14 mouse cellular contexts compared by ENCODE assay signal in genomic region chr16:8794952-8795351, GRCm38 (mm10). TPM values are rescaled to one million over a fixed set of nuclear protein-coding genes. Genes with fewer than 3 reads are reported as not detected.
A peak's percentile ranks its signal among the peaks of the same experiment; 100 is the strongest.
DNase-seq lines count a peak whose midpoint lies in the region; ATAC-seq and TF ChIP-seq lines count a peak whose summit lies in the region.
"Had no signal": no experiment of that assay in that cellular context is flagged by ENCODE, and none has a peak within 500 bp of the region (broad histone marks: within the 10 kb centered on the region; RNA-seq: fewer than 3 reads in every experiment).

No protein-coding gene starts in this region.

- no peak for TF ChIP-seq POLR2A in CH12.LX (IDR thresholded peaks at IDR 0.05; ENCODE audit: low read depth, low read length)

- no peak for DNase-seq in left cerebral cortex, adult 2 months (ENCODE audit: extremely low spot score in 1 of 2, low spot score in 2 of 2)
- DNase-seq in left cerebral cortex, adult 18-20 months (ENCODE audit: low spot score in 2 of 2): no peak
- no peak for DNase-seq in CH12.LX (ENCODE audit: extremely low read depth)
- DNase-seq in WW6 (ENCODE audit: low read depth, low spot score): peak; percentile 45
- DNase-seq in adrenal gland, postnatal 25 days: no peak
- DNase-seq: cerebellum, adult 8-10 months; gastrocnemius, postnatal 10 days; heart, postnatal 36 days; kidney, postnatal 14 days; right cerebral cortex, adult 18-20 months had no signal

- in situ Hi-C loops in CH12.LX (cut with MboI; ENCODE audit: low pct_ligation_motif_present, low pct_unique_long_range_greater_than_20kb, low sequenced_read_pairs): no loop called here

- whole genome bisulfite sequencing in hindbrain, embryonic 13.5 days: 15% methylated on average over 3 of the region's 3 CpGs

- H3K9ac ChIP-seq in CH12.LX (ENCODE audit: insufficient read depth, low read depth): no peak overlapping the region
- no peak overlapping the region for H3K9ac ChIP-seq in hindbrain, embryonic 13.5 days

- no peak overlapping the region for H3K27ac ChIP-seq in left cerebral cortex, adult 2 months
- H3K27ac ChIP-seq in CH12.LX (ENCODE audit: insufficient read depth, low read depth): no peak overlapping the region
- H3K27ac ChIP-seq in hindbrain, embryonic 13.5 days: no peak overlapping the region

- no peaks in the 10 kb centered on the region for H3K36me3 ChIP-seq in CH12.LX (replicated peaks in 1 of 2; ENCODE audit: control insufficient read depth in 1 of 2, insufficient read depth in 1 of 2, low read length in 1 of 2)
- no peaks in the 10 kb centered on the region for H3K36me3 ChIP-seq in hindbrain, embryonic 13.5 days
- H3K36me3 ChIP-seq: G1E had no signal

- H3K4me1 ChIP-seq in CH12.LX (ENCODE audit: control insufficient read depth in 1 of 2, insufficient read depth in 2 of 2): peaks cover 0 to 3% of the 10 kb centered on the region in 2 experiments; a peak in 1 of 4 replicates
- no peaks in the 10 kb centered on the region for H3K4me1 ChIP-seq in hindbrain, embryonic 13.5 days (replicated peaks)

- TF ChIP-seq RAD21 in CH12.LX (IDR thresholded peaks at IDR 0.05; ENCODE audit: low read depth, low read length): peak; percentile 30

- no peaks in the 10 kb centered on the region for H3K27me3 ChIP-seq in CH12.LX (replicated peaks)
- H3K27me3 ChIP-seq in hindbrain, embryonic 13.5 days: no peaks in the 10 kb centered on the region

- peaks cover 5% of the 10 kb centered on the region for H3K9me3 ChIP-seq in CH12.LX (replicated peaks; ENCODE audit: low read length)
- H3K9me3 ChIP-seq in hindbrain, embryonic 13.5 days: 0 out of 2 replicates have a peak, but pooled peaks cover 1% of the 10 kb centered on the region
- H3K9me3 ChIP-seq: G1E had no signal

- H3K4me2 ChIP-seq in CH12.LX (ENCODE audit: insufficient read depth, low read depth, poor library complexity, severe bottlenecking): no peak overlapping the region
- H3K4me2 ChIP-seq in hindbrain, embryonic 13.5 days: no peak overlapping the region

- ATAC-seq in hematopoietic stem cell, adult 5-6 weeks (replicated peaks in 1 of 2; ENCODE audit: insufficient read depth in 1 of 2, low FRiP score in 2 of 2, low TSS enrichment in 1 of 2, low read depth in 1 of 2, poor library complexity in 2 of 2, severe bottlenecking in 2 of 2): peak; percentile 81
- no peak for ATAC-seq in hindbrain, embryonic 13.5 days (ENCODE audit: low FRiP score)

- intact Hi-C loops in left cerebral cortex, adult 2 months (cut with DNase I): no loop called here

- H3K79me2 ChIP-seq in CH12.LX (replicated peaks; ENCODE audit: control insufficient read depth, extremely low read depth, insufficient read depth, poor library complexity, severe bottlenecking): no peaks in the 10 kb centered on the region

- peak; percentile 15 for TF ChIP-seq CTCF in left cerebral cortex, adult 2 months (IDR thresholded peaks at IDR 0.05)
- peak in 1 of 2 experiments; percentile 61; a peak in 2 of 4 replicates for TF ChIP-seq CTCF in CH12.LX (conservative IDR thresholded peaks at IDR 0.05 in 1 of 2, IDR thresholded peaks at IDR 0.05 in 1 of 2; ENCODE audit: low read depth in 2 of 2, low read length in 2 of 2)

- TF ChIP-seq EP300 in CH12.LX (IDR thresholded peaks at IDR 0.05; ENCODE audit: low read length): no peak

- H3K4me3 ChIP-seq in left cerebral cortex, adult 2 months: no peak overlapping the region
- no peak overlapping the region for H3K4me3 ChIP-seq in CH12.LX (replicated peaks in 1 of 3; ENCODE audit: low read depth in 2 of 3, low read length in 2 of 3, poor library complexity in 1 of 3)
- H3K4me3 ChIP-seq in hindbrain, embryonic 13.5 days: no peak overlapping the region
- H3K4me3 ChIP-seq: megakaryocyte, embryonic 14.5 days had no signal

- dilution Hi-C loops in CH12.LX (cut with MboI; ENCODE audit: extremely low pct_ligation_motif_present, extremely low pct_unique_long_range_greater_than_20kb, low sequenced_read_pairs): no loop called here

TF ChIP-seq in CH12.LX, 34 proteins besides CTCF, POLR2A, EP300 and RAD21:
- TF ChIP-seq SMC3 (IDR thresholded peaks at IDR 0.05; ENCODE audit: low read depth, low read length) (peak; percentile 34; the same call in 1 of the 2 replicates), ZC3H11A (IDR thresholded peaks at IDR 0.05; ENCODE audit: low read depth, low read length) (no peak), JUN (IDR thresholded peaks at IDR 0.05; ENCODE audit: insufficient read depth, low read depth, low read length) (no peak), MEF2A (IDR thresholded peaks at IDR 0.05; ENCODE audit: borderline replicate concordance, low read depth, low read length) (no peak), NELFE (IDR thresholded peaks at IDR 0.05; ENCODE audit: low read depth, low read length) (no peak)

RNA-seq across cellular contexts. Expression of gene Usp7, which starts 2.8 kb away (rescaled TPM):
- 100 to 1,000 TPM; 167 to 182 TPM for total RNA-seq in left cerebral cortex, adult 2 months (2021)
- total RNA-seq in left cerebral cortex, adult 18-20 months (2021): 100 to 1,000 TPM; 160 to 165 TPM
- total RNA-seq in CH12.LX (2012; rRNA removed) (113 and 140 TPM in 2 replicates), CH12.LX (2014; rRNA removed) (143 and 169 TPM in 2 replicates)
- 156 and 169 TPM in 2 replicates for polyA plus RNA-seq in CH12.LX (2012; ENCODE audit: insufficient read length, low read depth)
- 214 and 221 TPM in 2 replicates for total RNA-seq in hematopoietic stem cell, adult 5-6 weeks (2017)
- polyA plus RNA-seq in hindbrain, embryonic 13.5 days (2015; fragmentation: Nextera tagmentation; extraction: Ambion mirVana): 27.8 and 34.1 TPM in 2 replicates
- total RNA-seq in adrenal gland, postnatal 25 days (2021): 112 and 133 TPM in 2 replicates

RNA-seq across cellular contexts. Expression of gene 1810013L24Rik, which starts 34.9 kb away (rescaled TPM):
- 100 to 1,000 TPM; 111 TPM for total RNA-seq in left cerebral cortex, adult 2 months (2021)
- total RNA-seq in left cerebral cortex, adult 18-20 months (2021): 100 to 1,000 TPM; 100 to 105 TPM
- total RNA-seq in CH12.LX (2012; rRNA removed): 27.1 and 30.7 TPM in 2 replicates
- 30.0 and 32.8 TPM in 2 replicates for total RNA-seq in CH12.LX (2014; rRNA removed)
- polyA plus RNA-seq in CH12.LX (2012; ENCODE audit: insufficient read length, low read depth): 44.2 and 47.7 TPM in 2 replicates
- total RNA-seq in hematopoietic stem cell, adult 5-6 weeks (2017): 72.4 and 84.2 TPM in 2 replicates
- polyA plus RNA-seq in hindbrain, embryonic 13.5 days (2015; fragmentation: Nextera tagmentation; extraction: Ambion mirVana): 30.6 and 31.3 TPM in 2 replicates
- total RNA-seq in adrenal gland, postnatal 25 days (2021): 79.5 and 93.3 TPM in 2 replicates
